Mouse (Mus musculus): ENCODE results near the gene Dnajc5g. TPM values are rescaled to one million over a fixed set of nuclear protein-coding genes. Genes with fewer than 3 reads are reported as not detected.

Gene Dnajc5g
- polyA plus RNA-seq, 1 experiment: not detected

DNA sequence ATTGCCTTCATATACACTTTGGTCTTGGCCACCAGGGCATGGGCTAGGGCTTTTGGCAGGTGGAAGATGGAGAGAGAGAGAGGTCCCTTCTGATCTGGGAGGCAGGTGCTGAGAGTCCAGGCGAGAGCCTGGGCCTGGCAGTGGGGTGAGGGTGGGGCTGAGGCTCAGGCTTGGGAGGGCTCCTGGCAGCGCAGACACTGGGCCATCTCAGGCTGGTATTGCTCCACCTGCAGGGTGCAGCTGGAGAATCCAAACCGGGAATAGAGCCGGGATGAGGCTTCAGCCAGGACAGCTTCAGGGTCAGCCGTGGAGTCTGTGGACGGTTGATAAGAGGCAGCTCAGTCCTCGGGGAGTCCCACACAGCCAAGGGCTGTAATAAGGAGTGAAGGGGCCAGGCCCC is 19.5 kb upstream of the Dnajc5g start:
- DNase-seq: no peak
- Histone ChIP-seq H3K27me3 (ENCODE audit: control insufficient read depth, insufficient read depth, low read length) (peaks cover 1% of the 10 kb centered on the region; the same call in 1 of the 2 replicates), H3K27ac (ENCODE audit: control insufficient read depth, insufficient read depth, low read length) (no peak overlapping the region), H3K4me3 (ENCODE audit: control insufficient read depth, insufficient read depth, low read length) (no peak overlapping the region), H3K4me1 (replicated peaks; ENCODE audit: control insufficient read depth, insufficient read depth, low read length) (no peaks in the 10 kb centered on the region), H3K36me3 (ENCODE audit: control insufficient read depth, insufficient read depth, low read length) (no peaks in the 10 kb centered on the region)
- no peak for TF ChIP-seq CTCF (IDR thresholded peaks at IDR 0.05; ENCODE audit: borderline replicate concordance, control insufficient read depth, extremely low read depth, insufficient read depth, low read length, poor library complexity)
- no peak for TF ChIP-seq POLR2A (IDR thresholded peaks at IDR 0.05; ENCODE audit: control insufficient read depth, extremely low read depth, insufficient read depth, low read length, poor library complexity)
- WGBS: 58% methylated on average over 7 of the region's 7 CpGs

- no peak overlapping the region for H3K27ac ChIP-seq (ENCODE audit: control insufficient read depth, insufficient read depth, low read length)
- DNase-seq: no peak
- H3K4me3 ChIP-seq (ENCODE audit: control insufficient read depth, insufficient read depth, low read length): no peak overlapping the region
- H3K27me3 ChIP-seq (ENCODE audit: control insufficient read depth, insufficient read depth, low read length): peaks cover 6% of the 10 kb centered on the region; the same call in 1 of the 2 replicates
- WGBS: 86% methylated on average over 2 of the region's 2 CpGs
- TF ChIP-seq CTCF (IDR thresholded peaks at IDR 0.05; ENCODE audit: borderline replicate concordance, control insufficient read depth, extremely low read depth, insufficient read depth, low read length, poor library complexity): no peak
- TF ChIP-seq POLR2A (IDR thresholded peaks at IDR 0.05; ENCODE audit: control insufficient read depth, extremely low read depth, insufficient read depth, low read length, poor library complexity): no peak
- H3K4me1 ChIP-seq (replicated peaks; ENCODE audit: control insufficient read depth, insufficient read depth, low read length): no peaks in the 10 kb centered on the region
- no peaks in the 10 kb centered on the region for H3K36me3 ChIP-seq (ENCODE audit: control insufficient read depth, insufficient read depth, low read length)
These were observed 19.0 kb upstream of the Dnajc5g start for GRCm38 (mm10) chr5:31087131-31087530.

DNA sequence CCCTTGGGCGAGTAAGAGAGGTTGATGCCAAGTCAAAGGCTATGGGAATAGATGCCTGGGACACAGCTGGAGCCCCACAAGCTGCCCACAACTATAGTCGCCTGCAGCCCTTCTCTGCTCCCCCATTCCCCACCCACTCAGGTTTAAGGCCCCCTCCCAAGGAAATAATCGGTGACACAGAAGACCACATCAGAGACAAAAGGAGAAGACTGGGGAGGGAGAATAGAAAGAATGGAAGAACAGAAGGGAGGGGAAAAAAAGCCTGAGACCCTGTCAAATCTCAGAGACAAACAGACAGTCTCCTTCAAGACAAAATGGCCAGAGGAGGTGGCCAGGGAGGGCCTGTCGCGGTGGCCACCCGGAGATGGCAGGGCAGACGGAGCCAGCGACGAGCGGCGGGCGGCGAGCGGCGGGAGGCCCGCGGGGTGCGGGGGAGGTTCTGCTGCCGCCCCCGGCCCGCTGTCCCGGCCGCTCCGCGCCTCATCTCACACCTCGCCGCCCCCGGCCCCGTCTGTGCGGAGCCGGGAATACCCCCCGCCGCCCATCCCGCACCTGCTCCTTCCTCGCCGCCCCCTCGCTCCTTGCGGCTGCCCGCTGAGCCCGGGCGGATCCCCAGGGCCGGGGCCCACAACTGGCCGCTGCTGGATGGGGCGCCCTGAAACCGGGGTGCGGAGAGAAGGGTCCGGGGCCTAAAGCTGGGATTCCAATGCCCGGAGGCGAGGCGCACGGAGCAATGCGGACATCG is 13.7 kb upstream of the Dnajc5g start:
- H3K36me3 ChIP-seq (ENCODE audit: control insufficient read depth, insufficient read depth, low read length): no peaks in the 10 kb centered on the region
- peaks cover 30% of the 10 kb centered on the region for H3K27me3 ChIP-seq (ENCODE audit: control insufficient read depth, insufficient read depth, low read length)
- H3K4me1 ChIP-seq (replicated peaks; ENCODE audit: control insufficient read depth, insufficient read depth, low read length): peaks cover 31% of the 10 kb centered on the region
- 8% methylated on average over 52 of the region's 53 CpGs for WGBS
- H3K27ac ChIP-seq (ENCODE audit: control insufficient read depth, insufficient read depth, low read length): no peak overlapping the region
- no peak for DNase-seq
- TF ChIP-seq POLR2A (IDR thresholded peaks at IDR 0.05; ENCODE audit: control insufficient read depth, extremely low read depth, insufficient read depth, low read length, poor library complexity): no peak
- no peak for TF ChIP-seq CTCF (IDR thresholded peaks at IDR 0.05; ENCODE audit: borderline replicate concordance, control insufficient read depth, extremely low read depth, insufficient read depth, low read length, poor library complexity)
- H3K4me3 ChIP-seq (ENCODE audit: control insufficient read depth, insufficient read depth, low read length): no peak overlapping the region

DNA sequence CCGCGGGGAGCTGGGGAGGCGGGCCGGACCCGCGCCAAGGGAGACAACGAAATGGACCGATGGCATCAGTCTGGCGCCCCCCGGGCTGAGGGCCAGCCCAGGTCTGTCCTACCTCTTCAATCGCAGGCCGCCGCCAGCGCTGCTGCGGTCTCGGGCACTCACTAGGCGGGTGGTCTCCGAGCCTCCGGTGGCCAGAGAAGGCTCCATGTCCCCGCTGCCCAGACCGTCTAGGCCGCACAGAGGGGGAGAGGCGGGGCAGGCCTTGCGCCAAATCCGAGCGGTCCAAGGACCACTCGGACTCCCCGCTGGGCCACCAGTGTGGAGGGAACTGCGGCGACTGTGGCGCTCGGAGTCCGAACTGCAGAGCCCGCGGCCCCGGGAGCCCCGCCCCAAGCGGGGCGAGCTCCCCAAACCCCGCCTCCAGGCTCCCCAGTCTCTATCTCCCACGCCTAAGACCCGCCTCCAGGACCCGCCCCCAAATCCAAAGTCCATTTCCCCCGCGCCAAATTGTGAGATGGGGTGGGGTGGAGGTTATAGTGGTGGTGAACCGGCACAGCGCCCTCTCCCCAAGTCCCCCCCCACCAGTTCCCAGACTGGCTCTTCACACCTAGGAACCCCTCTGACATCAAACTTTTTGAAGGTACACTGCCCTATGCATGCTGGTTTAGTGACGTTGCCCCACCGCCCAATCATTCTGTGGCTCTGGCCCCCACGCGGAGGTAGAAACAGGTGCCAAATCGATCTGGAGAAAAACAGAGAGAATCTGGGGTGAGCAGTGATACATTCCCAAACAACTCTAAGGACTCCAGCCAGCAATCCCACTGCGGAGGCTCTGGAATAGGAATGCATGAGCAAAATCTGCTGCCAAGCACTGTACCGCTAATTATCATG is 12.7 kb upstream of the Dnajc5g start:
- Histone ChIP-seq H3K4me1 (replicated peaks; ENCODE audit: control insufficient read depth, insufficient read depth, low read length) (peaks cover 31% of the 10 kb centered on the region), H3K27me3 (ENCODE audit: control insufficient read depth, insufficient read depth, low read length) (peaks cover 30% of the 10 kb centered on the region), H3K27ac (ENCODE audit: control insufficient read depth, insufficient read depth, low read length) (no peak overlapping the region), H3K4me3 (ENCODE audit: control insufficient read depth, insufficient read depth, low read length) (peak overlapping the region; percentile 39), H3K36me3 (ENCODE audit: control insufficient read depth, insufficient read depth, low read length) (no peaks in the 10 kb centered on the region)
- TF ChIP-seq CTCF (IDR thresholded peaks at IDR 0.05; ENCODE audit: borderline replicate concordance, control insufficient read depth, extremely low read depth, insufficient read depth, low read length, poor library complexity) (no peak), POLR2A (IDR thresholded peaks at IDR 0.05; ENCODE audit: control insufficient read depth, extremely low read depth, insufficient read depth, low read length, poor library complexity) (no peak)
- DNase-seq: peak; percentile 57
- 3% methylated on average over 51 of the region's 54 CpGs for WGBS

DNA sequence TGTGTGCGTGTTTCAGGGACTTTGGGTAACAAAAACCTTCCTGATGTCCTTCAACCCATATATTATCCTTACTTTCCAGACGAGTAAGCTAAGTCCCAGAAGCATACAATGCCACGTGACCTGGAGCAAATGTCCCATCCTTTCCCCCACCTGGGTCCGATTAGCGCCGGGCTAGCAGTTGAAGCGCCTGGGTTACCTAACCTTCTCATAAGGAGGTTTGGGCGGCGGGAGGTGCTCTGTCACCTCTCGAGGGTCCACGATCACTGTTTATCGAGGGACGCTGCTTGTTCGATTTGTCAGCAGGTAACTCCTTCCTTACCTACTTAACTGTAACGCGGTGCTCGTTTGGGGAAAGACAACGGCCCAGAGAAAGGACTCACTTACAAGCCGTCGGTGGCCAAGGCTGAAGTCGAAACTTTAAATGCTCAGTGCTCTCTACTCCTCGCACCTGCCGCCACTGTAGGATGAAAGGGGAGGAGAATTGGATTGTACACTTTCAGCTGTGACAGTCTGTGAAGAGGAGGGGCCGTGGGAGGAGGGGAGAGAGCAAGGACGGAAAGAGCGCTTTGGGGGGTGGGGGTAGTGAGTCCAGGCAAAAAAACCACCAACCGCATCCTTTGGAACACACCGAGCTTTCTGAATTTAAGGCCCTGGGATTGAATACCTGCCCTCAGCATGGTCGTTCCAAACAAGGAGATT is 11.8 kb upstream of the Dnajc5g start:
- WGBS: 3% methylated on average over 29 of the region's 29 CpGs
- TF ChIP-seq POLR2A (IDR thresholded peaks at IDR 0.05; ENCODE audit: control insufficient read depth, extremely low read depth, insufficient read depth, low read length, poor library complexity) (no peak), CTCF (IDR thresholded peaks at IDR 0.05; ENCODE audit: borderline replicate concordance, control insufficient read depth, extremely low read depth, insufficient read depth, low read length, poor library complexity) (no peak)
- Histone ChIP-seq H3K36me3 (ENCODE audit: control insufficient read depth, insufficient read depth, low read length) (no peaks in the 10 kb centered on the region), H3K4me1 (replicated peaks; ENCODE audit: control insufficient read depth, insufficient read depth, low read length) (peaks cover 31% of the 10 kb centered on the region), H3K4me3 (ENCODE audit: control insufficient read depth, insufficient read depth, low read length) (peak overlapping the region; percentile 34), H3K27ac (ENCODE audit: control insufficient read depth, insufficient read depth, low read length) (no peak overlapping the region), H3K27me3 (ENCODE audit: control insufficient read depth, insufficient read depth, low read length) (peaks cover 30% of the 10 kb centered on the region)
- peak; percentile 35 for DNase-seq

Data from thymus, adult 2 months (tissue).